Comparison of ENCODE assay signal across 12 mouse cellular contexts in genomic region chr2:174820286-174820685, GRCm38 (mm10).
"Had no signal": no experiment of that assay in that cellular context is flagged by ENCODE, and none has a peak within 500 bp of the region (broad histone marks: within the 10 kb centered on the region; RNA-seq: fewer than 3 reads in every experiment).

No protein-coding gene starts in this region.

- DNase-seq: gastrocnemius, postnatal 14 days; heart, adult 2 months; heart, postnatal 14 days; heart, postnatal 36 days; kidney, adult 11 months; kidney, adult 2 months; kidney, adult 9 months; kidney, postnatal 14 days; kidney, postnatal 4 days; liver; liver, embryonic 13.5 days; liver, postnatal 0 days had no signal
